Mouse (Mus musculus) frontal cortex, adult 2 months (tissue): ENCODE data around the gene Samd4. TPM values are rescaled to one million over a fixed set of nuclear protein-coding genes. Genes with fewer than 3 reads are reported as not detected.
"Not testable (repeated sequence)": the region's sequence is repeated elsewhere in the genome, so short reads cannot be mapped to it uniquely, and the experiment has no call there.

Experiments
- DNase-seq, 2 experiments: peaks; one replicate each; pipeline ENCODE4 v3.0.0; 2022; ENCODE audit warnings: low spot score in 1 of 2; ENCODE audit errors: extremely low spot score in 1 of 2
- polyA plus RNA-seq: library from polyadenylated mRNA; depleted of rRNA; stranded (reverse); fragments of >200 nt; gene quantifications from 2 replicates; pipeline ENCODE4 v1.2.3, GENCODE M21; 2012

Samd4 gene
- polyA plus RNA-seq, 1 experiment: 13.3 TPM

DNA sequence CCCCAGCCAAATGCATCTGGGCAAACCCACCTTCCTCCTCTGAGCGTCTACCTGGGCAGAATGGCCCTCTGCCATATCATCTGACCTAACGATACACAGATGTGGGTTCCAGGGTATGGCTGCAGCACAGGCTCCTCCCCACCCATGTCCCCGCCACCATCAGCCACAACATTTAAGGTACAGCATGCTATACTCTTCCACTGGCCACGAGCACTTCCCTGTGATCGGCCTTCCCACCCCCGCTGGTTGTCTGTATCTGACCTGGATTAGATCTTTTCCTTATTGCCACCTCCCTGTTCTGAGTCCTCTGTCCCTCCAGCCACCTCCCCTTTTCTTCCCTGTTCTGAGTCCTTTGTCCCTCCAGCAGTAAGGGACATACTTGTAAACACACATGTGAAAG is 209.3 kb downstream of the Samd4 start:
- no peak for DNase-seq

DNA sequence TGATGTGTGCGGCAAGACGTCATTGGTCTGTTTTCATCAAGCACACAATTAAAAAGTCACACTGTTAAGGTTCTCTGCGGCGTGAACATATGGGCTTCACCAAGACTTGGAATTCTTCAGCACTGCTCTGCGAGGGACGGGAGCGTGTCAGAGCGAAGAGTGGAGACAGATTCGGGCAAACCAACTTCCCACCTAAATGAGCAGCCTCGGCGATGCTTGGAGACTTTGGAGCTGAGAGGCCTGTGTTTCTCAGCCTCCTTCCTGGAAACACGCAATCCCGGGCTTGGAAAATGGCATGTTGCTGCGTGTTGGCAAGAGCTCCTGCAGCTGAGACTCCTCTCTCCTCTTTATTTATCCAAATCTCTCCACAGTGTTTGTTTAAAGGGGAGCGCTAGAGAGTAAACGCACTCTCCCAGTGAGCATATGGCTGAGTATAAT is 210.7 kb downstream of the Samd4 start:
- peak; percentile 41 to 73 for DNase-seq

DNA sequence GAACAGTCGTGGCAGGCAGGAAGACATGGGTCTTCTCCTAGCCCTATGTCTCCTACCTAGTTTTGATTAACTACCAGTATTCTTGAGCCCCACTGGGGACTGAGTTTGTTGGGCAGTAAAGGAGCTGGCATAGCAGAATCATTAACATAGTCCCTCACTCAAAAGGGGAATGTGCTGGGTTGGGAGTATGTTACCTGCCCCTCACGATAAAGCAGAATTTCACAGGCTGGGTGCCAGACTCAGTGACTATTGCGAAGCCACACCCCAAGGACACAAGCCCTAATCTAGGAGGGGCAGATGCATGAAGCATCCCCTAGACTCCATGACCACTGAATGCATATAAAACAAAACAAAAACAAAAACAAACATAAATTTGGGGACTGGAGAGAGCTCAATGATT is 212.4 kb downstream of the Samd4 start:
- no peak for DNase-seq

DNA sequence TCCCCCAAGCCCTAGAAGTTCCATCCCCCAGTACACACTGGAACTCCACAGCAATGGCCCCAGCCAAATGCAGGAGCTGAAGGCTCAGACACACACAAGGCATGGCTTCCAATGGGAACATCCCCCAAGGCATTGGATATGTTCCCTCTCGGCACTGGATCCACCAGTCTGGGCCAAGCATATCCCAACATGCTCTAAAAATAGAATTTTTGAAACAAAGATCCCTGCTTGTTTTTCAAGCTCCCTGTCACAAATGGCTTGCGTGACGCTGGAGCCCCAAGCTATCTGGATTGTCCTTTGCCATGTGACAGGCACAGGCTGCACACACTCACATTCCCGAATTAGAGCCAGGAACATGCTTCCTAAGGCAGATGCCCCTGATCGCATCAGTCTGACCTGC is 213.7 kb downstream of the Samd4 start:
- DNase-seq: no peak

DNA sequence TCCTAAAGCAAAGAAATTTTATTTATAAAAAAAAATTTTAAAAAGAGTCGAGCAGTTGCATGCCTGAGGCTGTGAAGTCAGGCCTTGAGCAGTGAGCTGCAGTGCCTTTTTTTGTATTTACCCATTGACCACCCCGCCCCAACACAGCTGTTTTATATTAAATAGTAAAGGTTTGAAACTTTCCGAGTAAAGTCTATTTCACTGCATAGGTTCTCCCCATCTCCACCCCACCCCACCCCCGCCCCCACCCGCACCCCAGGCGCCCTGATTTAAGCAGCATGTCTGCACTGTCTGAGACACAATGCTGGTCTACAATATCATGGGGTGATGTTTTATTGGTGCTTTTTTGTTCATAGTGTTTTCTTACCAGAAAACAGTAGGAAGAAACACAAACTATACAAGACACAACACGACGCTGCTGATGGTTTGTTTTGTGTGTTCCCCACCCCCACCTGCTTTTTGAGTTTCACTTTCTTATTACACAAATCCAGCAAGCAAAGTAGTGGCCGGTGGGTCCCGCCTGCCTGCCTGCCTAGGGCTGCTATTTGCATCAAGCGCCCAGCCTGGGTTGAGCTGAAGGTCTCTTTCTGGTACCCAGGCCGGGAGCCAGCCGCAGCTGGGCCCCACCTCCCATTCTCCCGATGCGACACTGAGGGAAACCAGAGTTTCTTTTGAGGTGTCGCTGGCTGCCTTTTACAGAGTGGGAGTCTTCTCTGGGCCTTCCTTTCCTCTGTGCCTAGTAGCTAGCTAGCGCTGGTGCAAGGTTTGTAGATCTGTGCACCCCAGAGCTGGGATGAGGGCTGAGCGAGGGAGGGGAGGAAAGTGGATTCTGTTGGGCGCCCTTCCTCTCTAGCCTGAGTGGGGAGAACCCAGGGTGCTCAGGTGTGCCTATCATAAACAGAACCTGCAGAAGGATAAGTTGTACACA is 221.9 kb downstream of the Samd4 start:
- no peak for DNase-seq

DNA sequence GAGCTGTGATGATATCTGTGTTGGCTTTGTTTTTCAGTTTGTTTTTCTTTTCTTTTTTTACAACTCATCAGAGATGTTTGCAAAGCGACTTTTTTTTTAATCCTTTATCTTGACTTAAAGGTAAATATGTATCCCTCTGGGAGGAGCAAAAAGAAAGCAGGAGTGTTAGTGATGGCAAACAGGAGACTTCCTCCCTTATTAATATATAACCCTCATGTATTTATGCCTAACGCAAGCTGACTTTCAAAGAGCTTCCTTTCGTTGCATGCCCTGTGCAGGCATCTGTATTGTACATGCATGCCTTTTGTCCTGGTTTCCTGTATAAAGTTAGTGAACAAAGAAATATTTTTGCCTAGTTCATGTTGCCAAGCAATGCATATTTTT is 222.5 kb downstream of the Samd4 start:
- DNase-seq: no peak

DNA sequence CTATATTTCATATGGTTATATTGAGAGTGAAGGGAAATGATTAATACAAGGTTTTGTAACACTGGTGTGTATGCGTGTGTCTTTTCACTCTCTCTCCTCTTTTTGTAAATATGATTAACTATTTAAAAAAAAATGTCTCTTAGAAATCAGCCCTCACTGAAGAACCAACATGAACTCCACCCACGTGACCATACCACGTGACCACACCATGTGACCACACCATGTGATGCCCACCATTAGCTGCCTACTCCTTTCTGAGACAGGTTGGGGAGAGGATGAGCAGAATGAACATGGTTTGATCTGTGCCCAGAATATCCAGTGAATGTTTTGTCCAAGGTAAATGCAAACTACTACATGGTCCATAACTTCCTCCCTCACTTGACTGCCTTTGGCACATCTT is 223.1 kb downstream of the Samd4 start:
- no peak for DNase-seq

DNA sequence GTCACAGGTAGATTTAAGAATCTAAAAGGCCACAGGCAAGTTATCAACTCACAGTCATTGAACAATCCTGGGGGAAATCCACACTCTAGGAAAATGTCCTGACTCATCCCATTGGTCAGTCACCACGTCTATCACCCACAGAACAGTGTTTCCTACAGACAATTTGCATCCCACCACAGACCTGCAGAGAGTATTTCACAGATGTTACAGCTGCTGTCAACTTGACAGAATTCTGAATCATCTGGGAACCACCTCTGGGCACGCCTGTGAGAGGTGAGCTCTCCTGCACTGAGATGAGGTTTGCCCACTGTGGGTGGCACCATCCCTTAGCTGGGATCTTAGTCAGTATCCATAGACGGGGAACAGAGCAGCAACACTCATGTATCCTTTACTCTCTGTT is 224.8 kb downstream of the Samd4 start:
- DNase-seq: no peak

DNA sequence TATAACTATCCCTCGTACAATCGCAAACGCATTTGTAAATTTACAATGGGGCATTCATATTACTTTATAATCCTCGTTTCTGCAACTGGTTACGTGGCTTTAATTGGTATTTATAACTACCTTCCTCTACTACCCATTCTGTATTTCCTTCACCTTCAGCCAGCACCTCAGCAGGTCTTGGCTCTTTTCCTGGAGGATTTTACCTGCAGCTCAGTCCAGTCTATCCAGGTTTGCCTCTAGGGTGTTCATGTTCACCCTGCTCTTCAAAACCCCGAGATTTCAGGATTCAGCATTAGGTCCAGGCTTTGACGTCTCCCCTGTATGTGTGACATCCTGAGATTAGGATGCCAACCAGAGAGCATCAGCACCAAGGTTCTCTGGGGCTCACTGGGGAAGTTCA is 227.7 kb downstream of the Samd4 start:
- DNase-seq: not testable (repeated sequence)

DNA sequence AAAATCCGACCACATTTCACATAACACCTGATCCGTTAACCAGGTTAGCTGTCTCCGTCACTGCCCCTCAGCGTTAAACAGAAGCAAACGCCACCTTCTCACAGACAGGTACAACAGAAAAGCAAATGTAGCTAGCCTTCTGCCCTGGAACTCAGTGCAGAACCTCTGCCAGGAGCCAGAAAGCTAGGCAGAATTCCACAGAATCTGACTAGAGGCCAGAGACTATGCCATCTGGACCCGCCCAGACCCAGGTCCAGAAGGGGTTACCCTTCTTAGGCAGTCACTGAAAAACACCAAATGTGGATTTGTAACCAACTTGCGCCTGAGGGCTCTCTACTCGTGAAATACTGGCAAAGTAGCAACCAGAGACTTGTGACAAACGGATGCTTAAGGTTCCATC is 228.7 kb downstream of the Samd4 start:
- DNase-seq: no peak

DNA sequence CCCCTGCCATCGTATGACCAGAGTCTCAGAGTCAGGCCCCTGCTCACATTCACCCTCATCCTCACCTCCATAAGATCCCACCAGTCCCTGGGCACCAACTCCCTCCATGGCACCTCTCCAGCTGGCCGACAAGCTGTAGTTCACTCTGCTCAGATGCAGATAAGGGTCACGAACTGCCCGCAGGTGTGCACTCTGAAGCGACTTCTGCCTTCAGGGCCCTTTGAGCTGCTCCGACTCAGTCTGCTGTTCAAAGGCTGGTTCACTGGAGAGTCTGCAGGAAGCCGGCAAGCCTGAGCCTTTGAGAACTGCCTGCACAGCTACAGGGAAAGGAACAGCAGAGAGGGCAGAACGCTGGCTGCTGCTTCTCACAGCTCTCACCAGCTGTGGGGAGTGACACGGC is 232.5 kb downstream of the Samd4 start:
- DNase-seq: no peak

DNA sequence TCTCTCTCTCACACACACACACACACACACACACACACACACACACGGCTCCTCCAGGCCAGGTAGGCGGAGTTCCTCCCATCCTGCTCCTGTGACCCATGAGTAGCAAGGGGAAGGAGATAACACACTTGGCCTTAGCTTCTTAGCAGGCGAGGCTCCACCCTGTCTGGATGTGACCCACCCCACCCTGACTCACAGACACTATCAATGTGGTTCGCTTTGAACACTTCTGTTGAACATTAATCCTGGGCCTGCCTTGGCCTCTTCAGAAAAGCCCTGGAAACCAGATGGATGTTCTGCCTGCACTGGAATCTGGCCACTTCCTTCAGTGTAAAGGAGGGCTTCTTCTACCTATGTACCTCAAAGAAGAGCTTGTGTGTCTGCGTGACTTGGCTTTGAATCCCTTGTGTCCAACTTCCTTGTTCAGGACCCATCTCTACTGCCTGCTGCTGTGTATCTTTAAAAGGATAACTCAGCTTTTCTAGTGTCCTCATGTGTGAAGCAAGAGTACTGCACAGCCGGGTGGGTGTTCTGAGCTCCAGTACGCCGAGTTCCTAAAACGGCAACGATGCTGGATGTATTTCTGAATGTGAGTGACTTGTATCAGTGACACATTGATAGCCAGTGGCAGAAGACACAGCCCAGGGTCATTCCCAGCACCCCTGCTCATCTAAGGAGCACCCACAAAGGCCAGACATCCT is 233.6 kb downstream of the Samd4 start:
- no peak for DNase-seq

DNA sequence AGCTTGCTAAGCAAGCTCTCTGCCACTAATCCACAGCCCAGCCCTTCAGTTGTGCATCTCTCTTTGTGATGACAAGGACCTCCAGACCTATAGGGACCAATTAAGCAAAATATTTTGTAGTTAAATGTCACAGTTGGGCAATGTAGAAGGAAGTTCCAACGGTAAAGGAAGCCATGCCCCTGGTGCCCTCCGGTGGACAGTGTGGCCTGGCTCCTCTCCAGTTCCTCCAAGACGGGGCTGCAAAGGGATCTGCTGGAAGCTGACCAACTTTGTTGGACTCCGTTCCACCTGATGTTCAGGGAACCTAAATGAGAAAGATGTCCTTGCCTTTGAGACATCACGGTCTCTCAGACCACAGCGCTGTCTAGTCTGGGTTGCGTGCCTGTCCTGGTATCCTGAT is 234.9 kb downstream of the Samd4 start:
- DNase-seq: no peak

DNA sequence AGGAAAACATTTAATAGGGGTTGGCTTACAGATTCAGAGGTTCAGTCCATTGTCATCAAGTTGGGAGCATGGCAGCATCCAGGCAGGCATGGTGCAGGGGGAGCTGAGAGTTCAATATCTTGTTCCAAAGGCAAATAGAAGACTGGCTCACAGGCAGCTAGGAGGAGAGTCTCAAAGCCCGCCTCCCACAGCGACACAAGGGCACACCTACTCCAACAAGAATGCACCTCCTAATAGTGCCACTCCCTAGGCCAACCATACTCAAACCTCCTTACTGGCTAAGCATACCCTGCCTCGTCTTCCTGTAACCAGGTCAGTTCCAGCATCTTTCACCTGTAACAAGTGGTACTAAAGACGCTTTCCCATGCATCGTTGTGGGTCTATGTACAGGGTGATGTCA is 245.3 kb downstream of the Samd4 start:
- DNase-seq: no peak

DNA sequence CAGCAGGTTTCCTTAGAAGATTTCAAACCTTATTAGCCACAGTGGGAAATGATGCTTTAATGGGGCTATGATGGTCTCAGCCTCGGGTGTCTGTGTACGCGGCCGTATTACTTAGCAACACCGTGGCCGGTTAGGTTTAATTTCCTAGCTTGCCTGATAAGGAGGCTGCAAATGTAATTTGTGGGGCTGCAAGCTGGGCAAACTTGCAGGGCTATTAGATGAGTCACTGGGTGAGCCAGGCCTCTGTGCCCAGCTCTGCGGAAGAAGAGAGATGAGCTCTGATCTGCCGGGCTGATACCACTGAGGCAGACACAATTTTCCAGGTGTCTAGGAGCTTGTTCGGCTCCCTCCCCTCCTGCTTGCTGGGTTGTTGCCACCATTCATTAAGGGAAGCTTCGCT is 251.3 kb downstream of the Samd4 start:
- DNase-seq: no peak

DNA sequence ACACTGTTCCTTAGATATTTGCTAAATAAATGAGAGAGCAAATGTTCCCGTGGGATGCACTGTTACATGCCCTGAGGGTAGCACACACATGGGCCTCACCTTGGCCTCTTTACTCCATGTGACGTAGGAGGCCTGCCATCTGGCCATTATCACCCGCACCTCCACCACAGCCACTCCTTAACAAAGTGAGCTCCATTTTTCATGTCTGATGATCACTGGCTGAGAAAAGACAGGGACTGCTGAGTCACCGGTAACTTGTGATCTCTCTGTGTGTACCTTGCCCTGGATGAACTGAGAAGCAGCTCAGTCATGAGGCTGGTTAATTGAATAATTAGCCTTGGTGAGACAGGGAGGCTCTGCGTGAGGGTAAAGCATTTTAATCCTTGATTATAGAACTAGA is 254.0 kb downstream of the Samd4 start:
- DNase-seq: peak in 1 of 2 experiments; percentile 1

DNA sequence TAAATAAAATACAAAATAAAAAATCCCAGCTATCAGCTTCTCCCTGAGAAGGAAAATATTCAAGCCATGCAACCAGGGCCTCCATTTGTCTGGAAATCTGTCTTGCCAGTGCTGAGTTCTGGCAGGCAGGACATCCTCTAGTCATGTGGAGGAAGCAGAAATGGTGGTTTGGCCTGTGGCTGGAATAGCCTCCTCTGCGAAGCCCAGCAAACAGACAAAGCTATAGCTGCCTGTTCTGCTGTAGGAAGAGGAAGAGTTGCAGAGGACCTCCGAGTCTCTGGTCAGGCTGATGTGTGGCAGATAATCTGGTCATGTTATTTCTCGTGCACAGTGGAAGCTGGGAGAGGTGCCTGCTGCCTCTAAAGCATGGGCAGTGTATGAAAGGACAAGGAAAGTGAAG is 256.2 kb downstream of the Samd4 start:
- no peak for DNase-seq

DNA sequence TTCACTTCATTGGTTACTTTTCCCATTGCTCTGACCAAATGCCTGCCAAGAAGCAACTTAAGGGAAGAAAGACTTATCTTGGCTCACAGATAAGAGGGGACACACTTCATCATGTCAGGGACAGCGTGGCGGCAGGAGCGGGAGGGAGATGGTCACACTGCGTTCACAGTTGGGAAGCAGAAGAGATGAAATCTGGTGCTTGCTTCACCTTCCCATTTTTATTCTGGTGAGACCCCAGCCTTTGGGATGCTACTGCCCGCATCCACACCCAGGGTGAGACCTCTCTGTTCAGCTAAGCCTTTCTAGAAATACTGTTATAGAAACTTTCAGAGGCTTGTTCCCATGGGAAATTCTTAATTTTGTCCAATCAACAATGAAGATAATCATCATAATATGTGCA is 261.7 kb downstream of the Samd4 start:
- DNase-seq: no peak

DNA sequence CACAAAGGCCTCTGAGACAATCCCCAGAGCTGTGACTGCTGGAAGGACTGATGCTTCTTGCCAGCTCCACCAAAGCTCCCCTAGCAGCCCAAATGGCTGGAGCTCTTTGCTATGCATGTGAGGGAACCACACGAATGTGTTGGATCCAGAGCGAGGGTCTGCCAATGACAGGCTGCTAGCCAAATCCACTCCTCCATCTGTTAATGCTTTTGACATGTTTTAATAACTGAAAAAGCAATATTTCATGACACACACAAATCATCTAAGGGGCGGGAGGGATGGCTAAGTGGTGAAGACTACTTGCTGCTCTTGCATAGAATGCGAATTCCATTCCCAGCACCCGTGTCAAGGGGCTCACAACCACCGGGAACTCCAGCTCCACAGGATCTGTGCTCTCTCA is 268.7 kb downstream of the Samd4 start:
- no peak for DNase-seq

DNA sequence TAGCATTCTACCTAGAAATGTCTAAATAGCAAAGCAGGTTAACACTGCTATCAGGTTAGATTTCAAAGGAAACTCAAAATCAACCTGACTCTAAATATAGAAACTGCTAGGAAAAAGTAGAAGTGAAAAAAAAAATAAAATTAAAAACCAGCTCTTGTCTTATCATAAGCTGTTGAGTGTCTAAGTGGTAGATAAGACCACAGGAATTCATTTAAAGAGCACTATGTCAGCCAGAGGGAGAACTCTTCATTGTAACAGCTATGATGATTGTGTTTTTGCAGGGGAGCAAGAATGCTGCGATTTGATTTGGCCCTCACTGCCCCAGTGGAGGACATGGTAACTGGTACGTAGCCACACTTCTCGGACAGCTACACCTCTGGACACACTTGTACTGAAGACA is 271.6 kb downstream of the Samd4 start:
- no peak for DNase-seq
